Mouse (Mus musculus) bone marrow, adult 2 months (tissue): ENCODE results near the gene Myl3. TPM values are rescaled to one million over a fixed set of nuclear protein-coding genes. Genes with fewer than 3 reads are reported as not detected.

Source experiments
- H3K27ac ChIP-seq: fragments of 200-500 bp; 2 replicates; pipeline ENCODE4 v1.5.1; 2012; ENCODE audit warnings: low read depth, mild to moderate bottlenecking, control low read depth, inconsistent platforms, low read length; ENCODE audit not compliant: control insufficient read depth, poor library complexity, insufficient read depth
- H3K4me1 ChIP-seq: fragments of 200-500 bp; 2 replicates; pipeline ENCODE4 v1.6.1; 2011; ENCODE audit warnings: low read length; ENCODE audit not compliant: control insufficient read depth, insufficient read depth
- H3K4me3 ChIP-seq: fragments of 200-500 bp; replicated peaks from 2 replicates; pipeline ENCODE3; 2011; ENCODE audit warnings: mild to moderate bottlenecking, low read depth, low read length, control low read depth; ENCODE audit not compliant: control insufficient read depth
- CTCF ChIP-seq: fragments of 200-500 bp; IDR thresholded peaks from 2 replicates; pipeline ENCODE4 v1.5.1; 2011; ENCODE audit warnings: low read length, control low read depth; ENCODE audit not compliant: control insufficient read depth, insufficient read depth
- POLR2A ChIP-seq: fragments of 200-500 bp; IDR thresholded peaks from 2 replicates; pipeline ENCODE4 v1.6.1; 2011; ENCODE audit warnings: low read depth, mild to moderate bottlenecking, control low read depth, low read length, borderline replicate concordance; ENCODE audit not compliant: control insufficient read depth
- WGBS: fragments of 180-500 bp; shearing (Covaris S2); methylation state at CpG from one replicate; pipeline ENCODE4 v1.1.7; 2018; 5-methylcytosine and 5-hydroxymethylcytosine counted together
- polyA plus RNA-seq: library from polyadenylated mRNA; stranded (reverse); fragments of >200 nt; gene quantifications from 2 replicates; pipeline ENCODE4 v1.2.4, GENCODE M21; 2011; ENCODE audit warnings: low replicate concordance; ENCODE audit not compliant: missing spikeins, insufficient read depth, insufficient read length

Gene Myl3
- polyA plus RNA-seq, 1 experiment: 2.2 TPM

DNA sequence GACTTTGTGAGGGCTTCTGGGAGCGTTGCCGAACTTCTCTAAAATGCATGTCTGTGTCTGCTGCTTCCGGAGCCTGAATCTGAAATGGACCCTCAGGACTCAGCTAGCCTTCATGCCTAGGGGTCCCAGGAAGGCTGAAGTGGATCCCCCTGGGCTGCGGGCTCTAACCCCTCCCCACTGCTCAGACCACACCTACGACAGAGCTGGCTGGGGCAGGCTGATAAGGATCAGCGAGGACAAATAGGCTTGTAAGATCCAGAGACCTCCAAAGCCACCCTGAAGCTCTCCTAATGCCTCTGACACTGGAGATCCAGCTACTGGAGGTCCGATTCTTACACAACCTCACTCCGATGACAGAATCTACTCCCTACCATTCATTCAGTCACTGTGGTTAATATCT lies 8.6 kb upstream of the Myl3 start:
- WGBS: 5% methylated on average over 8 of the region's 8 CpGs
- H3K4me3 ChIP-seq: peak overlapping the region; percentile 61
- H3K4me1 ChIP-seq: peaks cover 7% of the 10 kb centered on the region
- H3K27ac ChIP-seq: peak overlapping the region; percentile 90
- TF ChIP-seq POLR2A: no peak
- TF ChIP-seq CTCF: no peak

DNA sequence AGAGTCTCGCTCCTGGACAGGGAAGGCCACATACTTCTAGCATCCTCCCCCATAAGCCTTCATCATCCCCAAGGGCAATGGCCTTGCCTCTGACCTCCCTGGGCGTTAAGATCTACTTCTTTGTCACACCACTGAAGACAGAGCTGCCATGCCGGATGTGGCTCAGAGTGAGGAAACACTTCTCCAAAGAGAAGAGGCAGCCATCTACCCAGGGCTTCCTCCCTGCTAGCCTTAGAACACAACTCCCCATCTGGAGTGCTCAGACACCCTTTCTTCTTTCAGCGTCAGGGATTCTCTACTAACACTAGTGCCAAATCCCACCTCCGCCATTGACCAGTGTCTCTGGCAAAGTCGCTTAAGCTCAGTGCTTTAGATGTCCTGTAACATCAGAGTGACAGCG lies 7.5 kb upstream of the Myl3 start:
- WGBS: 58% methylated on average over 7 of the region's 7 CpGs
- Histone ChIP-seq H3K4me3 (no peak overlapping the region), H3K4me1 (peaks cover 7% of the 10 kb centered on the region), H3K27ac (peak overlapping the region; percentile 50)
- TF ChIP-seq CTCF (no peak), POLR2A (no peak)

- H3K4me3 ChIP-seq: no peak overlapping the region
- TF ChIP-seq CTCF (no peak), POLR2A (no peak)
- WGBS: 73% methylated on average over 9 of the region's 9 CpGs
- peaks cover 7% of the 10 kb centered on the region for H3K4me1 ChIP-seq
- H3K27ac ChIP-seq: no peak overlapping the region
Observed at GRCm38 (mm10) chr9:110736362-110736761, 5.3 kb upstream of the Myl3 start.

- no peak overlapping the region for H3K27ac ChIP-seq
- no peak overlapping the region for H3K4me3 ChIP-seq
- no peak for TF ChIP-seq POLR2A
- TF ChIP-seq CTCF: no peak
- WGBS: 27% methylated on average over 1 of the region's 1 CpGs
- peaks cover 7% of the 10 kb centered on the region for H3K4me1 ChIP-seq
Observed at GRCm38 (mm10) chr9:110738054-110738453, 3.6 kb upstream of the Myl3 start.

GRCm38 (mm10) chr9:110739961-110740360 lies 1.7 kb upstream of the Myl3 start:
- no peak overlapping the region for H3K27ac ChIP-seq
- H3K4me1 ChIP-seq: no peaks in the 10 kb centered on the region
- 71% methylated on average over 7 of the region's 7 CpGs for WGBS
- no peak overlapping the region for H3K4me3 ChIP-seq
- TF ChIP-seq POLR2A (no peak), CTCF (no peak)

DNA sequence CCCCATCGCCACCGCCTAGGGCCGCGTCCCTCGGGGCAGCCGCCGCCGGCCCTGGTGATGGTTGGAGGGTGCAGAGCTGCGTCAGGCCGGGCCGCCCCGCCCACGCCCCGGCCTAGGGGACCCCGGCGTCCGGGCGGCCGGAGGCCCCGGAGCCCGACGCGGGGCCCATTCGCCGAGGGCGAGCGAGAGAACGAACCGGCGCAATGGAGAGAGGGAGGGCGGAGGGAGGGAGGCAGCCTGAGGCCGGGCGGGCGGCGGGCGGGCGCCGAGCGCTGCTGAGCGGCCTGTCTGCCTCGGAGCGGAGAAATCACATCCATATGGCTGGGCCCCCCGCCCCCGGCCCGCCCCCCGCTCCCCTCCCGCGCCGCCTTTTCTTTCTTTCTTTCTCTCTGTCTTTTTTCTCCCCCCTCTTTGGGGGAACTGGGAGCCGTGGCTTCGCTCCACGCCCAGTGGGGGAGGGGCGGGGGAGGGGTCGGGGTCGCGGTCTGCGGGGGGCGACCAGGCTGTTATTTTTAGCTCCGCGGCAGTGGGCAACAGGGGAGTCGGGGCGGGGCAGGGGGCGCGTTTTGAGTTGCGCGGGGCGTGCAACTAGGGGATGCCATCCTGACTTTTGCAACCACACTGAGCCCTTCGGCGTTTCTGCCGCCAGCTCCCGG lies 762 bp downstream of the Myl3 start:
- Histone ChIP-seq H3K4me1 (no peaks in the 10 kb centered on the region), H3K4me3 (no peak overlapping the region), H3K27ac (no peak overlapping the region; the same call in 1 of the 2 replicates)
- WGBS: under 1% methylated on average over 64 of the region's 71 CpGs
- TF ChIP-seq POLR2A (no peak), CTCF (no peak)

GRCm38 (mm10) chr9:110742951-110743455 lies 1.3 kb downstream of the Myl3 start:
- 2% methylated on average over 49 of the region's 49 CpGs for WGBS
- no peaks in the 10 kb centered on the region for H3K4me1 ChIP-seq
- no peak overlapping the region for H3K27ac ChIP-seq
- no peak for TF ChIP-seq CTCF
- 0 out of 2 replicates have a peak, but pooled peaks have one; percentile 9 for TF ChIP-seq POLR2A
- H3K4me3 ChIP-seq: peak overlapping the region; percentile 16

DNA sequence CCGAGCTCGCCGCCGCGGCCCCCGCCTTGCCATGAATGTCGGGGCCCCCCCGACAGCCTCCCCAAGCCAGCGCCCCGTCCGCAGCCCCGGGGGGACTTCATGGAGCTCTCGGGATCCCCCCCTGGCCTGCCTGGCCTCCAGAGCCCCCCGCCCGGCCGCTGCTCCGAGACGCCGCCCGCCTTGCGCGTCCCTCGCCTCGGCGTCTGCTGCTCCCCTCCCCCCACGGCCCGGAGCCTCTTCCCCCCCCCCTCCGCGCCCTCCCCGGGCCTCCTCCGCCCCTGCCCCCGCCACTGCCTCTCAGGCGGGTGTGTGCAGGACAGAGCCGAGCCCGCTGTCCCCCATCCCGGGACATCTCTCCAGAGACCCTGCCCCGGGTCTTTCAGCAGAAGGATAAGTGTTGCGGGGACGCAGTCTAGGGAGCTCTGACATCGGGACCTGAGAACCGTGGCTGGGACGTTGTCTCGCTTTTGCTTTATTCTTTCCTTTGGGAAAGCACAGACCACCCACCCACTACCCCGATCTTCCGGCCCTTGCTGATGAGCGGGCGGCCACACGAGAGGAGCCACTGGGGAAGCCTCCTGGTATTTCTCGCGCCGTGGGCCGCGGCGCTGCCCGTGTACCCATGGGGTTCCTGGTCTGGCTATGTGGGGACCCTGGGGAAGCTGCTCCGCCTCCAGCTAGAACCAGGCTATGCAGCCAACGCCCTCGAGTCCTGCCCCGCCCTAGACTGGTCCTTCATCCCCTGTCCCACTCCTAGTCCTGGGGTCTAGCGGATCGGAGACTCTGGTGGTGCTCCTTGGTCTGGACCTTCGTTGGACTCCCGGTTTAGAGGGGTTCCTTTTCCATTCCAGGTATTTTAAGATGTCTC lies 2.0 kb downstream of the Myl3 start:
- Histone ChIP-seq H3K4me1 (no peaks in the 10 kb centered on the region), H3K27ac (no peak overlapping the region), H3K4me3 (no peak overlapping the region)
- 13% methylated on average over 60 of the region's 63 CpGs for WGBS
- no peak for TF ChIP-seq POLR2A
- no peak for TF ChIP-seq CTCF
